Mouse (Mus musculus) right cerebral cortex, postnatal 14 days (tissue): ENCODE data around the gene Plekha1.
A peak's percentile ranks its signal among the peaks of the same experiment; 100 is the strongest.

Experiments
- DNase-seq: peaks from one replicate; pipeline ENCODE4 v3.0.0; 2022

The Plekha1 gene

DNA sequence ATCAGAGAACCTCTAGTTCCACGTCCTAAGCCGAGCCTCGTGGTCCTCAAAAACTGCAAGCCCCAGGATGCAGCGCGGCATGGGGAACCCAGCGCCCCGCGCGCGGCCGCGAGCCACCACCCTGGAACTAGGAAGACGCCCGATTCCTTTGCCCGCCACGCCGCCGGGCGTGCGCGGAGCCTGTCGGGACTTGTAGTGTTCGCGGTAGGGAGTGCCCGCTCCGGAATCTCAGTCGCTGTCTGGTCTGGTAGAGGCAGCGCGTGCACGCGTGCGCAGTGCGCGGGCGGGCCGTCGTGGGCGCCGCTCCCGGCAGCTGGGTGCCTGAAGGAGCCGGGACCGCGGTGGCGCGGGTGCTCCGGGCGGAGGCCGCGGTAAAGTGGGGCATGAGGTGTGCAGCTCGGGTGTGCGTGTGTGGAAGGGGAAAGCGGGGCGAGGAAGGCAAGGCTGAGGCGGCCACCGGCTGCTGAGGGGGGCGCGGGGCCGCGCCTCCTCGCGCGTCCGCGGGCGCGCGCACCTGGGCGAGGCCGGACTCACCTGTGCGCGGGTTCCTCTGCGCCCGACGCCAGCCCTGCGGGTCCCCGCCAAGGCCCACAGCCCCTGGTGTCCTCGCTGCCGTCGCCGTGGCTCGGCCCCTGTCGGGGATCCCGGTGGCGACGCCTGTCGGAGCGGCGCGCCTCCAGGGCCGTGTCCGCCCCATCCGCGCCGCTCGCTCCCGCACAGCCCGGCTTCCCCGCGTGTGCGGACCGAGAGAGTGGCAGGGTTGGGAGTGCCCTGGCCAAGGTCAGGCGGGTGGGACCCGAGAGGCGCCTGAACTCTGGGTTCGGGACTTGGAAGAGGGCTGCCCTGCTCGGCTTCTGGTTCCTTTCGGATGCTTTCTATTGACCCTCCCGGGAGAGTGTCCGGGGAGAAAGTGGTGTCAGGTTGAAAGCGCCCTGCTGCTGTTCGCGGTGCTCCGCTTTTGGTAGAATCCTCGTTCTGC is at the start of gene Plekha1:
Plekha1 (plus strand) TSS at position 144 of the 979 bp plus-strand sequence.
- peak; percentile 96 for DNase-seq

- no peak for DNase-seq
These were observed 49.3 kb upstream of the Plekha1 start for GRCm38 (mm10) chr7:130816243-130816642.

DNA sequence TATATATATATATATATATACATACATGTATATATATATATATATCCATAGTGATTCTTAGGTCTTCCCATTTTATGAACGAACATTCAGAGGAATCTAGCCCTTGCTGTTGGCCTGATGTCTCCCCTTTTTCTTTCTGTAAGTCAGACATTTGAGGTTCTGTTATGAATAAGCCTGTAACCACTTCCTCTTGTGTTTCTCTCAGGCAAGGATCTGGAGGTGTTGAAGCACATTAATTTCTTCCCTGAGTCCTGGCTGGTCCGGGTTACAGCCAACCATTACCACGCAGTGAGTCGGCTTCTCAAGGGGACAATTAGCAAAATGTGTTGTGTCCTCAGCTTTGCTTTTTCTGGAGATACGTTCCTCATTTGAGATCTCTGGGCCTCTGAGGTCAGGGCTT is 46.7 kb upstream of the Plekha1 start:
- no peak for DNase-seq

DNA sequence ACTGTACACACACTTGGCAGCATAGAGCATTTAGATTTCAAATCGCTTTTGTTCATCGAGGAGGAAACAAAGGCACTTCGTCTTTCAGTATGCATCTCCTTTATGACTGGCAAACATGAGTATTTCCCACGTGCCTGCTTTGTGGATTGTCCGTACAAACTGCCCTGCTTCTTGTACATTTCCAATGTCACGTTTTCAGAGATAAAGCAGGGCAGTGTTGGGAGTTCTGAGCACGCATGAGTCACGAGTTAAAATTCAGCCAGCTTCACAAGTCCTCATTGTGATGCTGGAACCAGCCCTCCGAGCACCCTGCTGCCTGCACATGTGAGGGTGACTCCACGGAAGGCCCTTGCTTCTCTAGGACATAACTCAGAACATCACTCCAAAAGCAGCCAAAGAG is 45.9 kb upstream of the Plekha1 start:
- no peak for DNase-seq

GRCm38 (mm10) chr7:130823992-130824391 is 41.6 kb upstream of the Plekha1 start:
- DNase-seq: no peak

- no peak for DNase-seq
These were observed 39.2 kb upstream of the Plekha1 start for GRCm38 (mm10) chr7:130826343-130826742.

GRCm38 (mm10) chr7:130827431-130827830 is 38.1 kb upstream of the Plekha1 start:
- peak; percentile 49 for DNase-seq

- no peak for DNase-seq
These were observed 37.6 kb upstream of the Plekha1 start for GRCm38 (mm10) chr7:130827844-130828403.

- DNase-seq: no peak
These were observed 37.1 kb upstream of the Plekha1 start for GRCm38 (mm10) chr7:130828475-130828874.

DNA sequence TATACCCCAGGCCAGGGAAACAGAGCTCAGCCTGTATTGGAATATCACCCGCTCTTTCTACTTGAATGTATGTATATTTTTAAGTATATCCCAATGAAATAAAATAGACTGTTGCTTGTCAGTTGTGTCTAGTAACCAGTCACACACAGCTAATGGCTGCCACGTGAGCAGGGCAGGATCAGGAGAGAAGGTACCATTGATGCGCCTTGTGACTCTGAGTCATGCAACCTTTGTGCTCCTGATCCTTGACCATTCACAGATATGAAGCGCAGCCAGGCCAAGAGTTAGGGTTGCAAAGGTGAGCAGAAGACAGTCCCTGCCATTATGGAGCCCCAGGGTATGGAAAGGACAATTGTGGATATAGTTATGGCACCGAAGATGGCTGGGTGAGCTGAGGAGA is 34.0 kb upstream of the Plekha1 start:
- DNase-seq: no peak

DNA sequence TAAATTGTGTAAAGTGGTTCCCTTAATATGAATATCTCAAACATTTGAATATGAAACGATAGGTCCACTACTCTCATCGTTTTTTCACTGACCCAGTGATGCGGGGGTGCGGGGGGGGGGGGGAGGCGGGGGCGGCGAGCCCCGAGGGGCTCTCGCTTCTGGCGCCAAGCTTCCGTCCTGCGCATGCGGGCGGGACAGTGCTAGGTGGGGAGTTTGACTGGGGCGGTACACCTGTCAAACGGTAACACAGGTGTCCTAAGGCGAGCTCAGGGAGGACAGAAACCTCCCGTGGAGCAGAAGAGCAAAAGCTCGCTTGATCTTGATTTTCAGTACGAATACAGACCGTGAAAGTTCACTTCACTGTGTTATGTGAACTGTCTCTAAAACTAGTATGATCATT is 31.3 kb upstream of the Plekha1 start:
- peak; percentile 30 for DNase-seq

GRCm38 (mm10) chr7:130834958-130835861 is 30.3 kb upstream of the Plekha1 start:
- no peak for DNase-seq

- DNase-seq: no peak
These were observed 29.5 kb upstream of the Plekha1 start for GRCm38 (mm10) chr7:130836066-130836465.

- no peak for DNase-seq
These were observed 27.5 kb upstream of the Plekha1 start for GRCm38 (mm10) chr7:130837941-130838657.

DNA sequence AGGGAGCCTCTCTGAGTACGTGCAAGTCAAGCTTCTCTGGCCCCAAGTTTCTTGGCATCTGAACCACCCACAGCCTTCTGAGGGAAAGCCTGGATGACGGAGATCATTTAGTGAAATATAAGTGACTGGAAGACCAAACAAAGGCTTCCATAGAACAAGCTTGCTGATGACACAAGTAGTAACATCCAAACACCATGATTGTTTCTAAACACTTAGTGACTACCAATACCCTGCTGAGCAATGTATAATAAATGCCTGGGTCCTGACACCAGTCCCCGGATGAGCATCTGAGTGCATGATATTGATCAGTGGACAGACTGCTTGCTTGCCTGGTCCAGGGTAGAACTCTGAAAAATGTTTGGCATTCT is 26.9 kb upstream of the Plekha1 start:
- DNase-seq: no peak

DNA sequence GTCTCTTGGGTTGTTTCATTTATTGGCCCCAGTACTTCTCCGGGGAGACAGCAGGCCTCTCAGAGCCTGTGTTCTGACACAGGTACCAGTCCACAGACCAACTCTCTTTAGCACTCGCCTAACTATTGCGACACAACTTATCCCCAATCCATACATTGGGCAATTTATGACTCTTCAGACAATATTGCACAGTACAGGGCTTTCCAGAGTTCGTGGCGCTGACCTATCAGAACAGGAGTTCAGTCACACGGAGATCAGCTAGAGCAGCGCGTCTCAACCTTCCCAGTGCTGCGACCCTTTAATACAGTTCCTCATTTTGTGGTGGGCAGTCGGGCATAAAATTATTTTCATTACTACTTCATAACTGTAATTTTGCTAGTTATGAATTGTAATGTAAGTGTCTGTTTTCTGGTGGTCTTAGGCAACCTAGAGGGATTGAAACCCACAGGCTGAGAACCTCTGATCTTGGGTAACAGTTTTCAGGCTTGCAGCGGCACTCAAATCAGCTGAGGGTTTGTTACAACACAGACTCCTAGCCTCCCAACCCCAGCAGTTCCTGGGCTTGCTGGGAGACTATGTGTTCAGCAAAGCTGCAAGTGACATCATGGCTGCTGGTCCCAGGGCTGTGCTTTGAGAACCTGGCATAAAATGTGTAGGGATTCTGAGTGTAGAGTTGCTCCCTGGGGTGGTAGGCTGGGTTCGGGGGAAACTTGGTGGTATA is 26.0 kb upstream of the Plekha1 start:
- DNase-seq: no peak

GRCm38 (mm10) chr7:130847164-130847718 is 18.3 kb upstream of the Plekha1 start:
- no peak for DNase-seq

- no peak for DNase-seq
These were observed 10.8 kb upstream of the Plekha1 start for GRCm38 (mm10) chr7:130854684-130855292.

DNA sequence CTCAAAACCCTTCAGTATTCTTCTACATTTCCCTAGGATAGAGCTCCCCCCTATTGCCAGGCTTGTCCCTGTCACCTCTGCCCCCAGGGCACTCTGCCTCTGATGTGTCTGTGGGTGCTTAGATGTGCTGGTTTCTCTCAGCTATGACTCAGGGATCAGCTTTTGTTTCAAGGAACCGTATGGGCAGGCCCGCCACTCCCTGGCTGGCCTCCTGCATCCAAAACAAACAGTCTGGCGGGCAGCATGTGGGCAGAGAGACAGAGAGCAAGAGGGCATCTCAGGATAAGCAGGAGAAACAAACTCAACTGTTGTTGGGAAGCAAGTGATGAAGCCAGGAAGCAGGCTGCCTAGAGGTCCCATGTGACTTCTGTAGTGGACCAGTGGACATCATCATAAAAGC is 9.9 kb upstream of the Plekha1 start:
- DNase-seq: no peak

DNA sequence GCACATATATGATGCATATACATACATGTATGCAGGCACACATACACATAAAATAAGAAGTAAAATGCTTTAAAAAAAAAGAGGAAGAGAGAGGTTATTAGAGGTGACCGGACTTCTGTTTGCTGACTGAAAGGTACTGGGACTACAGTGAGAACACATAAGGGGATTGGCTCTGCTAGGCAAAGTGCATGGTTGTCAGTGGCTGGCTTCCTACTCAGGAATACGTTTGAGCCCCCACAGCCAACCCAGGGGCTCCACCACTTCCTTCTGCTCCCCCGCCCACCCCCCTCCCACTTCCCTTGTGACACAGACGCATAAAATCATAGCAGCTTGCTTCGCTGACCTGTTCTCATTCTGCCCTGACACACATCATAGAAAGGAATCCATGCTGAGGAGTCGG is 7.6 kb upstream of the Plekha1 start:
- DNase-seq: no peak

GRCm38 (mm10) chr7:130859926-130860325 is 5.6 kb upstream of the Plekha1 start:
- no peak for DNase-seq
